Mouse (Mus musculus): ENCODE results near the gene Elmo2. TPM values are rescaled to one million over a fixed set of nuclear protein-coding genes. Genes with fewer than 3 reads are reported as not detected.

The Elmo2 gene
- total RNA-seq (2021): 10 to 100 TPM; 21.6 to 24.5 TPM
- long read RNA-seq, experiment 1, transcript Elmo2-203 (21 exons, 3,466 nt): major isoform, 15 of 19 reads
- long read RNA-seq, experiment 1, partial matches to known transcripts: 0 of 19 reads
- long read RNA-seq, experiment 1, other reads (novel, unspliced or antisense): 4 of 19 reads
- long read RNA-seq, experiment 2, transcript Elmo2-203 (21 exons, 3,466 nt): major isoform, 14 of 32 reads
- long read RNA-seq, experiment 2, partial matches to known transcripts: 10 of 32 reads
- long read RNA-seq, experiment 2, other reads (novel, unspliced or antisense): 8 of 32 reads

DNA sequence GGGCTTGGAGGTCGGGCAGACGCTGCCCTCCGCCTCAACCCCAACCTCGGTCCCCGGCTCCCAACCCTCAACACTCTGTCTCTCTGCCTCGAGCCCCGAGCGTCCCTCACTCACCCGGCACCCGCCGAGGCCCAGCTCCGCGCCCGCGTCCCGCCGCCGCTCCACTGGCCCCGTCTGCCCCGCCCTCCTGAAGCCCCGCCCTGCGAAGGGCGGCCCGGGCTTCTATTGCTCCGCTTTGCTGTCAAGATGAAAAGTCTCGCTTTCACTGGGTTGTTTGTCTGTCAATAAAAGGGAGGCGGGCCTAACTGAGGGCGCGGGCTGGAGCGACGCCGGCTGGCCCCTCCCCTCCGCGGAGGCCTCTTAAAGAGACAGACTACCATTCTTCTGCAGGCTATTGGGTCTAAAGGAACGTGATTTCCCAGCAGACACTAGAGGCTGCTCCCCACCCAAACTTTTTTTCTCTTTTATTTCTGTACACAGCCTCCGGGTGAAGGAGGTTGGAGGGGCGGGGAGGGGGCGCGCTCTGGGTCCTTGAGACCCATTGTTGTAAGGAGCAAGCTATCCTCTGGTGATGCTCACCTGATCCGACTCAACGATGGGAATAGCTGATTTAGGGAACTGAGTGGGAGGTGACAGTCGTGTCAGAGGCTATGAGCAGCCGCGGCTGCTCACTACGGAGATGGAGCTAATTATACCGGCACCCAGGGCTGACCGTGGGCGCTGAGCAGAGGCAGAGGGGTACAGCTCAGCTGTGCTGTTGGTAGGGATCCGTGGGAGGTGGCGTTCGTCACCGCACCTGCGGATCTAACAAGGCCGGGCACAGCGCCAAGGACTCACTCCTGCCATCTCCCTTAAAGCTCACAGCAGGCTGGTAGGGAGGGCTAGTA, at the start of gene Elmo2:
Gene Elmo2, minus strand, starts transcription at position 176 of the 887 bp plus-strand sequence.
- DNase-seq (ENCODE audit: low spot score in 2 of 2): peak; percentile 94 to 95

DNA sequence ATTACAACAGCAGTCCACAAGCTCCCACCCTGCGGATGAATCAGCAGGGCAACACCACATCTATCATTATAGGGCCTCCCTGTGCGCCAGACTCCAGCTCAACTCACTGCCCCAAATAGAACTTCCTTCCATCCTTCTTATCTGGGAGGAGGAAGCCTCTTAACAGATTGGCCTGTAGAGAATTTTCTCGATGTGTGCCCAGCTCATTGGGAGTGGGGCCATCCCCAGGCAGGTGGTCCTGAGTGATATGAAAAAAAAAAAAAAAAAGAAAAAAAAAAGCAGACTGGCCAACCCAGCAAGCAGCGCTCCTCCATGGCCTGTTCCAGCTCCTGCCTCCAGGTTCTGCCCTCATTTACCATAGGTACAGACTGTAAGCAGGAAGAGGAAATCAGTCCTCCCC, 49.7 kb upstream of the Elmo2 start:
- DNase-seq (ENCODE audit: low spot score in 2 of 2): no peak

GRCm38 (mm10) chr2:165375478-165375877, 49.2 kb upstream of the Elmo2 start:
- no peak for DNase-seq (ENCODE audit: low spot score in 2 of 2)

DNA sequence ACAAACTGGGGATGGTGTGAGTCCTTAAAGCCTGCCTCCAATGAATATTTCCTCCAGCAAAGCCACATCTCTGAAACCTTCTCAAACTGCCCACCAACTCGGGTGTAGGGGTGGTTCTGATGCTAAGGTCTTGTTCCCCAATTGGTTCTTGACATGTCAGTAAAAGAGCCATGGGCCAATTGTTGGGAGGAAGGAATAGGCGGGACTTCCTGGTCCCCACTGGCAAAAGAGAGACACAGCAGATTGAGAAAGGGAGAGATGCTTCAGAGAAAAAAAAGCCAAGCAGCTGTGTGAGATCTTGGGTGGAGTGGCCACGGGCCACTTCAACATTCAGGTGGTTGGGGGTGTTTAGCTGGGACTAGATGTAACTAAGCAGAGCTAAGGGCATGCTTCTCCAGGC, 44.8 kb upstream of the Elmo2 start:
- no peak for DNase-seq (ENCODE audit: low spot score in 2 of 2)

GRCm38 (mm10) chr2:165370348-165370747, 44.1 kb upstream of the Elmo2 start:
- no peak for DNase-seq (ENCODE audit: low spot score in 2 of 2)

DNA sequence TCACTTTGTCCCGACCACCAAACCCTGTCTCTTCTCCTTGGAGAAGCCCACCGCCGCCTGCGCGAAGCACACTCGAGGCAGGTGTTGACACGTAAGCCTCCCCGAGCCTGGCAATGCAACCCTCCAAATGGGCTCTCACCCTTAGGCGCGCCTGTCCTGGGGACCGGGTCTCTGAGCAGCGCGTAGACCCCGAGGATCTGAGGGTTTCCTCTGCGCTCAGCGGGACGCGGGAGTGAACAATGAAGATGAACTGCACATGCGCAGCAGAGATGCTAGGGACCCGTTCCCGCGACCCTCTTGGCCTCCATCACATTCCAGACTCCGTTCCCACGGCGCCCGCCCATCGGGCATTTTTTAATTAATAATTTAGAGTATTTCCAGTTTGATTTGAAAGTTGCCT, 42.2 kb upstream of the Elmo2 start, which contains the start of gene Zfp663:
Gene Zfp663, minus strand, starts transcription at position 234 of the 400 bp plus-strand sequence.
- DNase-seq (ENCODE audit: low spot score in 2 of 2): no peak

DNA sequence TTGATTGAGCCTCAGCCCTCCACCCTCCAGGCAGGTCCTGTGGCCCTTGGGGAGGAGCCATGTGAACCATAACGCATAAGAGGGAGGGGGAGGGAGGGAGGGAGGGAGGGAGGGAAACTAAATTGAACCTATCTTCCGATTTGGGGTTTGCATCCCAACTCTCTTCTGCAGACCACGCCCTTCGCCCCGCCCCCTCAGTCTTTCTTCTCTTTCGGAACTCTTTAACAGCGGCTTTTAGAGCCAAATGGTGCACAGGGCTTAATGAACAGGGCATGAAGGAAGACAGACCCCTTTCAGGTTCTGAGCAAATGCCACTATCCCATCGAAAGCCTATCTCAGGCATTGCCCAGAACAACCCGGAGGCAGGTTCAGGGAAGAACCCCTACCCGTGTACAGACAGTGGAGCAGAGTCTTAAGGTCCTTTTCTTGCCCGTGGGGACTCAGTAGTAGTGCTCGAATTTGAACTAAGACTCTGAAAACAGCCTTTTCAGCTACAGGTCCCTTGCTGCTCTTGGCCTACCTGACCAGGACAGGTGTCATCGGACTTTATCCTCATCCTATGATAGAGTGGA, 41.7 kb upstream of the Elmo2 start:
- DNase-seq (ENCODE audit: low spot score in 2 of 2): no peak

GRCm38 (mm10) chr2:165367047-165367520, 40.8 kb upstream of the Elmo2 start:
- DNase-seq (ENCODE audit: low spot score in 2 of 2): no peak

- DNase-seq (ENCODE audit: low spot score in 2 of 2): peak; percentile 55 to 65
These were observed 38.2 kb upstream of the Elmo2 start for GRCm38 (mm10) chr2:165364334-165365091.

DNA sequence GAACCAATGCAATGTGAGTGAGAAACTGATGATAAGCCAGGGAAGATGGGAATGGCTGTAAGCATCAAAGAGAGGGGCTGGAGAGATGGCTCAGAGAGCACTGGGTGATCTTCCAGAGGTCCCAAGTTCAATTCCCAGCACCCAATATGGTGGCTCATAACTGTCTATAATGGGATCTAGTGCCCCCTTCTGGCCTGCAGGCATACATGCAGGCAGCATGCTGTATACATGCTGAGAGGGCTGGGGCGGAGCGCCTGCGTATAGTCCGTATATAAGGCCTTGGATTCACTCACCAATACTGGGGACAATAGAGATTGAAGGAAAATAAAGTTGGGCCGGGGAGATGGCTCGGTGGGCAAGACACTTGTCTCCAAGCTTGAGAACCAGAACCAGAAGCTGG, 37.0 kb upstream of the Elmo2 start:
- DNase-seq (ENCODE audit: low spot score in 2 of 2): no peak

GRCm38 (mm10) chr2:165360861-165361260, 34.6 kb upstream of the Elmo2 start:
- peak; percentile 16 to 32 for DNase-seq (ENCODE audit: low spot score in 2 of 2)

DNA sequence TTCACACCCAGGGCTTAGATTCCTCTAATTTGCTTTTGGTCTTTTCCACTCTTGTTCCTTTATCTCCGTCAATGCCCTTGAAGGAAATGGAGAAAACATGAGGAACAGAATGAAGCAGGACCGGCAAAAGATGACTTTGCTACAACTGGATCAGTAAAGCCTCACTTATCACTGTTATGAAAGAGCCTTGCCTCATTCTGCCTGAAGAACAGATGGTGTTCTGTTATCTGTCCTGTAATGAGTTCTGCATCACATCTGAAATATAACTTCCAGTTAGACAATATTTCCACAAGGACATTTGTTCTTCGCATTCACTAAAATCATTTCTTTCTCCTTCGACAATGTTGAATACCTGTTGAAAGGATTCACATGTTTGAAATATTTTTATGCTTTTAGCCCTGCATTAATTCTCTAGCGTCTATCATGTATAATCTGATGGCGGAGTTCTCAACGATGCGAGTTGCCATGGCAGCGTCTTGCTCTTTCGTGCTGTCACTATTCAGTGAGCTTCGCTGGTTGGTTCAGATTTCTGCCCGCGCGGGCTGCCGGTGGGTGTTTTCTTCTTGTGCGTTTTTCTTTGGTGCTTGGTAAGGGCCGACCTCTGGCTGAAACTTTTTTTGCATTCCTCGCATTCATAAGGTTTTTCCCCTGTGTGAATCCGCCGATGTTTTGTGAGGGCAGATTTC, 25.7 kb upstream of the Elmo2 start:
- no peak for DNase-seq (ENCODE audit: low spot score in 2 of 2)

- no peak for DNase-seq (ENCODE audit: low spot score in 2 of 2)
These were observed 23.2 kb upstream of the Elmo2 start for GRCm38 (mm10) chr2:165349466-165349865.

DNA sequence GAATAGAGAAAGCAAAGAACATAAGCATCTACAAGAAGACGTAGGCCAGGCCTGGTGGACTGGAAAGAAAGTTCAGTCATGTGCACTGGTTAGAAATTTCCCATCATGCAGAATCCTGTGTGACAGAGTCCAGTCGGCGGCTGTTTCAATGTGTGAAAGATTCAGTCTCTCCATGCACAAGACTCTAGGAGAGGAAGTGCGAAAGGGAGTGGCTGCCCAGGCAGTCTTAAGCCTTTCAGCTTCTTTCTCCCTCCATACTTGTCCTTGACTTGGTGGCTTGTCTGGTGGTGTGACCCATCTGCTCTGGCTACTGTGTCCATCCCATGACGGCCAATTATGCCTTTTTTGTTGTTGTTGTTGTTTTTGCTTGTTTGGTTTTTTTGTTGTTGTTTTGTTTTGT, 19.9 kb upstream of the Elmo2 start:
- DNase-seq (ENCODE audit: low spot score in 2 of 2): no peak

DNA sequence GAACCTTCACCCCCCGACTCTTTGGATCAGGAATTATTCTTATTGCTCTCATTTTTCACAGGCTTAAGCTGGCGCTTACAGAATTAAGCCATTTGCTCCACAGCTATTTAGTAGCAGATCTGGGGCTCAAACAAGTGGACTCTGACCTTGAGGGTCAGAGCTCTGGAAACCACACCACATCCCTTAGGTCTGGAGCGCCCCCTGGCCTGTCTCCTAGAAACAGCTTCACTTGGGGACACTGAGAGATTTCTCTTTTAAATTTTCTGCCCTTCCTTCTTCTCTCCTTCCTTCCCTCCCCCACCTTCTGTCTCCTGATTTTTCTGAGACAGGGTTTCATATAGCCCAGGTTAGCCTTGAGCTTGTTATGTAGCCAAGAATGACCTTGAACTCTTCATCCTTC, 10.9 kb upstream of the Elmo2 start:
- DNase-seq (ENCODE audit: low spot score in 2 of 2): peak; percentile 55 to 71

DNA sequence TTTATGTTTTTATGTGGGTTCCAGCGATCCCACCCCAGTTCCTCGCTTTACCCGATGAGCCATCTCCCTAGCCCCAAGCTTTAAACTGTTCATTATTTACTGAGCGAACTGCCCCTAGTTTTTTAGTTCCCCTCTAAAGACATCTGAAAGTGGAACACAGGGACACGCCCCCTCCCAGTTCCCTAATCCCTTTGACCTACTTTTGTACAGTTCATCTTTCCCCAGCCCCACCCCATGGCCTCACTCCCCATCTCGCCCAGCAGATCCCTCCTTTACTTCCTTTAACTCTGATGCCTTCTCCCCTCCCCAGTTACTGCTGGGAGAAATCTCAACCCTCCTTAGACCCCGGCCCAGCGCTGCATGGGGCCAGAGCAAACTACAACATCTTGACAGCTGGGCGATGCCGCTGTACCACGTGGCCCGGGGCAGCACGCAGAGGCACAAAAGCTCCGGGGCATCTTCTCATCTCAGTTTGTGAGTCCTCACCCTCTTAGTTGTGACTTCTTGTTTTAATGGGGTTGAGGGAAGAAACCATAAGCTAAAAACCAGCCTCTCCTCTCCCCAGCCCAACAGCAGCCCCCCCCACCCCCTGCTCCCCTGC, 6.4 kb upstream of the Elmo2 start:
- no peak for DNase-seq (ENCODE audit: low spot score in 2 of 2)

GRCm38 (mm10) chr2:165329703-165330102, 3.4 kb upstream of the Elmo2 start:
- DNase-seq (ENCODE audit: low spot score in 2 of 2): no peak

- no peak for DNase-seq (ENCODE audit: low spot score in 2 of 2)
These were observed 2.5 kb upstream of the Elmo2 start for GRCm38 (mm10) chr2:165328746-165329145.

GRCm38 (mm10) chr2:165327386-165327785, 1.1 kb upstream of the Elmo2 start:
- DNase-seq (ENCODE audit: low spot score in 2 of 2): no peak

All from adrenal gland, adult 18-20 months (tissue).